Mouse (Mus musculus): Measurements from ENCODE around the gene Ephb1.

- TF ChIP-seq CTCF (IDR thresholded peaks at IDR 0.05; ENCODE audit: low read depth, low read length) (no peak), POLR2A (IDR thresholded peaks at IDR 0.05; ENCODE audit: extremely low read depth, insufficient read depth, low read length) (no peak)
Measured at GRCm38 (mm10) chr9:101909491-101909890, 445.0 kb downstream of the Ephb1 start.
